Mouse (Mus musculus) liver, adult 2 months (tissue): Measurements from ENCODE around the gene Tnfsfm13.

Experiments used
- CTCF ChIP-seq: fragments of 200-500 bp; IDR thresholded peaks from 2 replicates; pipeline ENCODE4 v1.5.1; 2011; ENCODE audit warnings: low read depth, low read length, control low read depth
- POLR2A ChIP-seq: fragments of 200-500 bp; IDR thresholded peaks from 2 replicates; pipeline ENCODE4 v1.6.1; 2011; ENCODE audit warnings: low read length, control low read depth; ENCODE audit not compliant: insufficient read depth; ENCODE audit errors: extremely low read depth

DNA sequence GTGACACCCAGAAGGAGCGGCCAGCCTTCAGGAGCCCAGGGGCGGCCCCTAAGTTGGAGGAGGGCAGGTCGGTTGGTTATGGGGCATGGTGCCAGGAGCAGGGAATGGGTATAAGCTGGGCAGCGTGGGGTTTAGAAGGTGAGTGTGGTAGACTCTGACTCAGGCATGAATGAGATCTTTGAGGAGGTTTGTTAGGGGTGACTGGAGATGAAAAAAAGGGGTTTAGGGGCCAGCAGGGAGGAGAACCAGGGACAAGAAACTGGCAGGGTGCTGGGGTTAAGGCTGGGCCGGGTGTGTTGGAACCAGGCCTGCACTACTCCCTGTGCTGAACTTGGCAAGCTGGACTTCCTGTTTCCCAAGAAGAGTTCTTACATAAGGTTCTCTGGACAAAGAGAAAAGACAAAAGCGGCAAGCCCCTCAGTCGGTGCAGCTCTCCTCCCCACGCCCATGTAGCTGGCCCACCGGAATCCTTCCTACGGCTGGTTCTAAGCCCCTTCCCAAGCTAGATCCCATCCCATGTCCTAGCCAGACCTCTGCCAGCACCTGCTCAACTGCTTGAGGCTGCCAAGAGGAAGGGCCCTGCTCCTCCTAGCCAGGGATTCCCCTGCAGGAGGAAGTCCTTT, 10.3 kb downstream of the Tnfsfm13 start, which contains the start of gene Tnfsf13:
- TF ChIP-seq CTCF (no peak), POLR2A (no peak)
